Mouse (Mus musculus) WW6 (cell line): ENCODE measurements around the gene Zglp1.
"Not testable (repeated sequence)": the region's sequence is repeated elsewhere in the genome, so short reads cannot be mapped to it uniquely, and the experiment has no call there.

Source experiments
- DNase-seq: peaks from one replicate; pipeline ENCODE4 v3.0.0-alpha.2; 2013; ENCODE audit warnings: low read depth, low spot score

The Zglp1 gene

GRCm38 (mm10) chr9:21072641-21073040 is 5.7 kb upstream of the Zglp1 start:
- DNase-seq, result no peak

GRCm38 (mm10) chr9:21062928-21063327 is 4.0 kb downstream of the Zglp1 start:
- no peak for DNase-seq

GRCm38 (mm10) chr9:21051578-21051977 is 15.3 kb downstream of the Zglp1 start:
- no peak for DNase-seq

GRCm38 (mm10) chr9:21045235-21045634 is 21.7 kb downstream of the Zglp1 start:
- DNase-seq, result no peak

GRCm38 (mm10) chr9:21044785-21045184 is 22.1 kb downstream of the Zglp1 start:
- DNase-seq, result not testable (repeated sequence)

GRCm38 (mm10) chr9:21043563-21043962 is 23.3 kb downstream of the Zglp1 start:
- DNase-seq, result no peak

GRCm38 (mm10) chr9:21041308-21041707 is 25.6 kb downstream of the Zglp1 start:
- no peak for DNase-seq

- DNase-seq, result no peak
Measured at GRCm38 (mm10) chr9:21039779-21040178, 27.1 kb downstream of the Zglp1 start.

- DNase-seq, result no peak
Measured at GRCm38 (mm10) chr9:21037481-21037891, 29.4 kb downstream of the Zglp1 start.

GRCm38 (mm10) chr9:21036666-21037065 is 30.2 kb downstream of the Zglp1 start:
- no peak for DNase-seq

- no peak for DNase-seq
Measured at GRCm38 (mm10) chr9:21036161-21036560, 30.7 kb downstream of the Zglp1 start.

GRCm38 (mm10) chr9:21035586-21035985 is 31.3 kb downstream of the Zglp1 start:
- no peak for DNase-seq

- DNase-seq, result no peak
Measured at GRCm38 (mm10) chr9:21034481-21035085, 32.3 kb downstream of the Zglp1 start.

- DNase-seq, result peak; percentile 83
Measured at GRCm38 (mm10) chr9:21033136-21033535, 33.8 kb downstream of the Zglp1 start.

GRCm38 (mm10) chr9:21032491-21032890 is 34.4 kb downstream of the Zglp1 start:
- DNase-seq, result no peak

GRCm38 (mm10) chr9:21031896-21032351 is 35.0 kb downstream of the Zglp1 start, which contains the start of gene Icam5:
TSS of gene Icam5 (plus strand) at chr9:21032073.
- no peak for DNase-seq

GRCm38 (mm10) chr9:21031251-21031895 is 35.5 kb downstream of the Zglp1 start:
- DNase-seq, result no peak

- DNase-seq, result peak; percentile 87
Measured at GRCm38 (mm10) chr9:21030781-21031250, 36.1 kb downstream of the Zglp1 start.

- no peak for DNase-seq
Measured at GRCm38 (mm10) chr9:21030055-21030600, 36.8 kb downstream of the Zglp1 start.

- DNase-seq, result peak; percentile 78
Measured at GRCm38 (mm10) chr9:21029291-21030054, 37.4 kb downstream of the Zglp1 start, which contains the start of gene Icam4. TSS of gene Icam4 (plus strand) at chr9:21029373.

GRCm38 (mm10) chr9:21028560-21029110 is 38.3 kb downstream of the Zglp1 start:
- DNase-seq, result no peak
